Mouse (Mus musculus) olfactory bulb, adult 2 months (tissue): ENCODE data around the gene Klrb1a. TPM values are rescaled to one million over a fixed set of nuclear protein-coding genes. Genes with fewer than 3 reads are reported as not detected.

Experiments used
- H3K27ac ChIP-seq: fragments of 200-500 bp; 2 replicates; pipeline ENCODE4 v1.5.1; 2012; ENCODE audit warnings: low read depth, low read length; ENCODE audit not compliant: insufficient read depth
- H3K4me1 ChIP-seq: fragments of 200-500 bp; 2 replicates; pipeline ENCODE4 v1.6.1; 2012; ENCODE audit warnings: low read length; ENCODE audit not compliant: control insufficient read depth, insufficient read depth
- H3K4me3 ChIP-seq: fragments of 200-500 bp; 2 replicates; pipeline ENCODE4 v1.5.1; 2012; ENCODE audit warnings: mild to moderate bottlenecking, low read depth, low read length, moderate library complexity; ENCODE audit not compliant: insufficient read depth
- CTCF ChIP-seq: fragments of 200-500 bp; IDR thresholded peaks from 2 replicates; pipeline ENCODE4 v1.5.1; 2012; ENCODE audit warnings: low read depth, mild to moderate bottlenecking, low read length, moderate library complexity; ENCODE audit not compliant: insufficient read depth
- POLR2A ChIP-seq: fragments of 200-500 bp; IDR thresholded peaks from 2 replicates; pipeline ENCODE4 v1.6.1; 2012; ENCODE audit warnings: mild to moderate bottlenecking, low read depth, low read length, moderate library complexity; ENCODE audit not compliant: insufficient read depth
- WGBS: fragments of 180-500 bp; shearing (Covaris S2); methylation state at CpG from one replicate; pipeline ENCODE4 v1.1.7; 2018; 5-methylcytosine and 5-hydroxymethylcytosine counted together
- polyA plus RNA-seq: library from polyadenylated mRNA; stranded (reverse); fragments of >200 nt; gene quantifications from 2 replicates; pipeline ENCODE4 v1.2.4, GENCODE M21; 2012; ENCODE audit warnings: low replicate concordance; ENCODE audit not compliant: missing spikeins, insufficient read depth, insufficient read length

Klrb1a gene
- polyA plus RNA-seq, 1 experiment, result not detected

GRCm38 (mm10) chr6:128585642-128586245 is 37.6 kb downstream of the Klrb1a start:
- no peak for TF ChIP-seq CTCF
- no peak for TF ChIP-seq POLR2A
- WGBS, result 64% methylated on average over 11 of the region's 11 CpGs
- no peak overlapping the region for H3K4me3 ChIP-seq
- no peak overlapping the region for H3K27ac ChIP-seq
- 0 out of 2 replicates have a peak, but pooled peaks cover 2% of the 10 kb centered on the region for H3K4me1 ChIP-seq

DNA sequence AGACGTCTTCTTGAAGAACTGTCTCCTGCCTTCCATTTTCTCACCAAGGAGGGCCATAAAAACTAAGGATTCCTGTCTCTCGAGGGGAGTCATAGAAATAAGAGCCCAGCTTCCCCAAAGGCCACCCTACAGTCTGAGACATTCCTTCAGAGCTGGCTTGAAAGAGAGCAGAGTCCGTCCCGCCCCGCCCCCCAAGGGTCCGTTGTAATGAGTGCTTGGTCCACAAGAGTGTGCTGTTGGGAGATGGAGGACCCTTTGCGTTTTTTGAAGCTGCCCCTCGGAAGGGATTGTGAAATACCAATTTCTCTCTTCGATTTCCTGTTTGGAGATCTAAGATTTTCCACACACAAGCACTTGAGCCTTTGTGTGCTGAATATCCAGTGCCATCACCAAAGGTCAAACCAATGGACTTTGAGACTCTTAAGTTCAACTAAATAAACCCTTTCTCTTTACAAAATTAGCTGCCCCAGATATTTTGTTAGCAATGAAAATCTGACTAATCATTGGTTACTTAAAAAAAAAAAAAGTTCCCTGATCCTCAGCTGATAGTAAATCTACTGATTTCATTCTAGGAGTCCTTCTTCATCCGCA is 39.2 kb downstream of the Klrb1a start:
- H3K4me3 ChIP-seq, result no peak overlapping the region
- no peak for TF ChIP-seq POLR2A
- 30% methylated on average over 10 of the region's 10 CpGs for WGBS
- H3K27ac ChIP-seq, result no peak overlapping the region
- 0 out of 2 replicates have a peak, but pooled peaks cover 2% of the 10 kb centered on the region for H3K4me1 ChIP-seq

- WGBS, result 78% methylated on average over 11 of the region's 11 CpGs
- Histone ChIP-seq H3K27ac (no peak within 1 kb of the TSS), H3K4me3 (no peak within 1 kb of the TSS), H3K4me1 (no peaks in the 10 kb centered on the region)
- no peak for TF ChIP-seq CTCF
- no peak for TF ChIP-seq POLR2A
Observed at GRCm38 (mm10) chr6:128581508-128581907, 41.8 kb downstream of the Klrb1a start, which contains the start of gene A2ml1. TSS of gene A2ml1 (minus strand) at chr6:128581608.

GRCm38 (mm10) chr6:128577301-128577700 is 46.0 kb downstream of the Klrb1a start:
- Histone ChIP-seq H3K27ac (no peak overlapping the region), H3K4me1 (no peaks in the 10 kb centered on the region), H3K4me3 (no peak overlapping the region)
- no peak for TF ChIP-seq POLR2A
- TF ChIP-seq CTCF, result no peak
- 85% methylated on average over 9 of the region's 9 CpGs for WGBS

GRCm38 (mm10) chr6:128566589-128566988 is 56.7 kb downstream of the Klrb1a start:
- no peak overlapping the region for H3K4me3 ChIP-seq
- TF ChIP-seq POLR2A (no peak), CTCF (no peak)
- WGBS, result 95% methylated on average over 11 of the region's 11 CpGs
- no peaks in the 10 kb centered on the region for H3K4me1 ChIP-seq
- no peak overlapping the region for H3K27ac ChIP-seq

Other genes with a start within 250 kb of the Klrb1a start
- gene Tex52, start 248.1 kb downstream of the Klrb1a start, polyA plus RNA-seq, result not detected in 2 replicates
- not detected in 2 replicates for gene Gm44596, start 248.0 kb downstream of the Klrb1a start, polyA plus RNA-seq
- not detected in 2 replicates for gene Nrip2, start 224.2 kb downstream of the Klrb1a start, polyA plus RNA-seq
- gene Itfg2, start 198.6 kb downstream of the Klrb1a start, polyA plus RNA-seq, result not detected in 2 replicates
- gene Fkbp4, start 184.9 kb downstream of the Klrb1a start, polyA plus RNA-seq, result not detected in 2 replicates
- not detected in 2 replicates for gene Pzp, start 96.8 kb downstream of the Klrb1a start, polyA plus RNA-seq
- not detected in 2 replicates for gene A2ml1, start 41.9 kb downstream of the Klrb1a start, polyA plus RNA-seq
- gene Clec2h, start 38.9 kb upstream of the Klrb1a start, polyA plus RNA-seq, result not detected in 2 replicates
- not detected in 2 replicates for gene Klrb1, start 99.5 kb upstream of the Klrb1a start, polyA plus RNA-seq
- not detected in 2 replicates for gene Klrb1c, start 165.7 kb upstream of the Klrb1a start, polyA plus RNA-seq
- not detected in 2 replicates for gene Gm44511, start 202.8 kb upstream of the Klrb1a start, polyA plus RNA-seq
- gene Klrb1b, start 202.8 kb upstream of the Klrb1a start, polyA plus RNA-seq, result not detected in 2 replicates